Mouse (Mus musculus): ENCODE data around the gene Tecpr1. TPM values are rescaled to one million over a fixed set of nuclear protein-coding genes. Genes with fewer than 3 reads are reported as not detected.

Gene Tecpr1
- total RNA-seq (2023) = 554 TPM

DNA sequence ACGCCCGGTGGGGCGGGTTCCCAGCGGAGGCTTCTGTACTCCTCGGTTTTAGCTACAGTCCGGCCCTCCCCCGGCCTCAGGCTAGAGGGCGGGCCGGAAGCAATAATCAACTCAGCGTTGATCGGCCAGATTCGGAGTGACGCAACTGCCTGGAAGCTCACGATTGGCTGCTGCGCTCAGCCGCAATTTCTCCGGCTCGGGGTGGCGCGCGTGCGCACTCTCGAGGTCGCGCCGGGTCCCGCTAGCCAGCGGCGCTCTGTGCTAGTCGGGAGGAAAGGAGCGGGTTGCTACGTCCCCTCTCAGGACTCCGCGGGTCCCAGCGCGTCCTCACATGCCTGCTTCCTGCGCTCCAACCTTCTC lies at the start of gene Tecpr1:
Gene Tecpr1 (minus strand): TSS at position 113 of the 360 bp plus-strand sequence.

DNA sequence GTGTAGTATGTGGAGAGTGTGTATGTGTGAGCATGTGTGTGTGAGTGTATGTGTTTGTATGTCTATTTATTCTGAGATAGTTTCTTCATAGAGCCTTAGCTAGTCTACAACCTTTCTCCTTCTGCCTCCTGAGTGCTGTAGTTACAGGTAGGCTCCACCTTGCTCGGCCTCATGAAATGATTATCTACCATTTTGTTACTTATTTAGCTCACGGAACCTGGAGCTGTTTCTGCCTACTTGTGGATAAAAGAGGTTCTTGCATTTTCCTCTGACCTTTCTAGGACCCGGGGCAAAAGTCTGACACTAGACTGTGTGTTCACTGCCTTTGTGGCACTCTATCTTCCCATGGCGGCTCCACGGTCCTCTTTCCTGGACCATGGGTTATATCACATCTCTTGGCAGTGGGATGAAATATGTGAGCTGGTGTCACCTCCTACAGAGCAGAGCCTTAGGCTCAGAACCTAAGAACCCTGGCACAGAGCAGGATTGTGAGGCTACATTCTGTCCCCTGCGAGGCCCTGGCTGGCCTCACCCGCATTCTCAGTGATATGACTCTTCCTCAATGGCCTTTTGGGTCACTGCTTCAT lies 20.6 kb upstream of the Tecpr1 start, which contains the start of gene Bri3:
Gene Bri3 (plus strand): TSS at position 537 of the 587 bp plus-strand sequence.

DNA sequence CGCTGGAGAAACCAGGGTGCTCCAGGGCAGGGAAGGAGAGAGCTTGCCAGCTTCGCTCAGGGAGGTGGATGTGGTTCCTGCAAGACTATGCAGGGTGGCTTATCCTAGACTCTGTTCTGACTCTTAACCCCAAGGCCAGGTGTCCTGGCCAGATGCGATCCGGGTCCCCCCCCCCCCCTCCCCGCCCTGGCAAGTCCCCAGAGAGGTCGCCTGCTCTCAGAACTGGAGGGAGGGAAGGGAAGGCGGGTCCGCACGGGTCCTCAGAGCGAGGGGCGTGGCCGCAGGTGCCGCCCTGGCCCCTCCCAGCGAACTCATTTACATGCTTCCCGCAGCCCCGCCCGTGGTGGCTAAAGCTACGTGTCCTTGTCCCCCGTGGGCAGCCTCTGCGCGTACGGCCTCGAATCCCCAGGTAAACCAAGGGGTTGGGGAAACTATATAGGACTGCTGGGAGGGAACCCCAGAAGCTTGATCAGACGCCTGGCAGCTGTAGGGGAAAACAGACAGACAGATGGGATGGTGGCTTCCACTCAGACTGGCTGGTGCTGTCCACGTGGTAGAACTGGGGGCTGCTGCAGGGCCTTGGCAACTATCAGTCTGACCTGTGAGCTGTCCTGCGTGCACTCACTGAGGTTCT lies 33.3 kb downstream of the Tecpr1 start, which contains the start of gene Bhlha15:
Gene Bhlha15 (plus strand): TSS at position 337 of the 634 bp plus-strand sequence.

Other genes with a start within 250 kb of the Tecpr1 start
- gene Ccz1, start 208.7 kb downstream of the Tecpr1 start, total RNA-seq (2023) = 80.4 TPM
- not detected for gene Ocm, start 196.9 kb downstream of the Tecpr1 start, total RNA-seq (2023)
- gene Lmtk2, start 123.2 kb downstream of the Tecpr1 start, total RNA-seq (2023) = 35.8 TPM
- 0.94 TPM for gene Bhlha15, start 33.3 kb downstream of the Tecpr1 start, total RNA-seq (2023)
- 67.1 TPM for gene Bri3, start 20.8 kb upstream of the Tecpr1 start, total RNA-seq (2023)
- gene Baiap2l1, start 134.5 kb upstream of the Tecpr1 start, total RNA-seq (2023) = 0.94 TPM